Mouse (Mus musculus) brain, embryonic 14.5 days (tissue): ENCODE data around the gene Pinlyp.

Experiments
- CTCF ChIP-seq: fragments of 200-500 bp; IDR thresholded peaks from 2 replicates; pipeline ENCODE4 v1.5.1; 2012; ENCODE audit warnings: inconsistent platforms, mild to moderate bottlenecking, moderate library complexity, borderline replicate concordance; ENCODE audit not compliant: insufficient read depth, insufficient read length; ENCODE audit errors: extremely low read depth
- POLR2A ChIP-seq: fragments of 200-500 bp; IDR thresholded peaks from 2 replicates; pipeline ENCODE4 v1.6.1; 2012; ENCODE audit warnings: mild to moderate bottlenecking, inconsistent platforms, borderline replicate concordance; ENCODE audit not compliant: poor library complexity, insufficient read depth, insufficient read length, severe bottlenecking; ENCODE audit errors: extremely low read depth

GRCm38 (mm10) chr7:24528861-24529260 is 17.1 kb downstream of the Pinlyp start:
- TF ChIP-seq POLR2A (no peak), CTCF (no peak)
